Mouse (Mus musculus) embryo, embryonic 10 days (tissue): ENCODE results near the gene Gamt.
A peak's percentile ranks its signal among the peaks of the same experiment; 100 is the strongest.
"Not testable (repeated sequence)": the region's sequence is repeated elsewhere in the genome, so short reads cannot be mapped to it uniquely, and the experiment has no call there.

Experiments
- DNase-seq: peaks from one replicate; pipeline ENCODE4 v3.0.0-alpha.2; 2015; ENCODE audit warnings: low spot score

Gamt gene

DNA sequence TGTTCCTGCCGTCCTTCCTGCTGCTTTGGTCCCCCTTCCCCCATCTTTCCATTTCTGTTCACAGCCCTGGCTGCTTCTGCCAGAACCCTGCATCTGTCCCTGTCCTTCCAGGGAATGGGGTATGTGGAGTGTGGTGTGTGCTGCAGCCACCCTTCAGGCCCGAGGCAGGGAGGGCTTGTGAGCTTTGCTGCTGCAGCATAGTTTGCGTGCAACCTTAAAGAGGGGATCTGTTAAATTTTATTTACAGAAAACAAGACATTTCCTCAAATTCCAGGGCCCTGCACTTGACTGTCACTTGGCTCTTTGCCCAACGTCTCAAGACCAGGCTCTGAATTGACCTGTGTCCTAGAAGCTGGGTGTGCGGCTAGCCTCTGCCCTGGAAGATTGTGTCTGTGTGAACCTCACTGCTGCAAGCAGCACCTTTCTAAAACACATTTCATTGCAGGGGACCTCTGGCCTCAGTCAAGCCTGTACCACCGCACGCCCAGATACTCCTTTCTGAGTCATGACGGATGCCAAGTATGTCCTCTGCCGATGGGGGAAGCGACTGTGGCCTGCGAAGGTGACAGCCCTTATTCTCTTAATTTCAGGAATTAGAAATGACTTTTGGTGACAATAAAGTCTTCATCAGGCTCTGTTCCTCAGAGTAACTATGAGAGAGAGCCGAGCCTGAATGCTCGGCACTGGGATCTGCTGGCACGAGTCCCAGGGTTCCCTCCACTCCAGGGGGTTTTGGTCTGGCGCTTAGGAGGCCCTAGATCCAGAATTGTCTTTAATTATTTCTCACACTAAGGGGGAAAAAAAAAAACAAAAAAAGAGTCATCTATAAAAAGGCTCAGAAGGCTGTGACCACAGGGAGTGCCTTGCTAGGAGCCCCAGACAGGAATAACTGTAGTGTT lies 32.7 kb downstream of the Gamt start:
- no peak for DNase-seq

DNA sequence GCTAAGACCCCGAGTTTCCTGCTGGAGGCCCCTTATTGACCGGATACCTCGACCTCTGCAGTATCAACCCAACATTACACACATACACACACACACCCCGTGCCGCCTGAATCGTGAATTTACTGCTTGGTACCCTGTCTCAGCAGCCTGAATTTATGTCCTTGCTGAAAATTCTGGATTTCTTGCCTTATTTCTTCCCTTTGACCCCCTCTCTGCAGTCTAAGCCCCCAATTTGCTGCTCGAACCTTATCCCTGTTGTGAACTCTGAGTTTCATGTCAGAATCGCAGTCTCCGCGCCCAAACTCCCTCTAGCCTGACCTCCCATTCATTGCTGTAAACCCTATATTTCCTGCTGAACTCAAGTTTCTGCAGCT lies 33.7 kb downstream of the Gamt start:
- no peak for DNase-seq

DNA sequence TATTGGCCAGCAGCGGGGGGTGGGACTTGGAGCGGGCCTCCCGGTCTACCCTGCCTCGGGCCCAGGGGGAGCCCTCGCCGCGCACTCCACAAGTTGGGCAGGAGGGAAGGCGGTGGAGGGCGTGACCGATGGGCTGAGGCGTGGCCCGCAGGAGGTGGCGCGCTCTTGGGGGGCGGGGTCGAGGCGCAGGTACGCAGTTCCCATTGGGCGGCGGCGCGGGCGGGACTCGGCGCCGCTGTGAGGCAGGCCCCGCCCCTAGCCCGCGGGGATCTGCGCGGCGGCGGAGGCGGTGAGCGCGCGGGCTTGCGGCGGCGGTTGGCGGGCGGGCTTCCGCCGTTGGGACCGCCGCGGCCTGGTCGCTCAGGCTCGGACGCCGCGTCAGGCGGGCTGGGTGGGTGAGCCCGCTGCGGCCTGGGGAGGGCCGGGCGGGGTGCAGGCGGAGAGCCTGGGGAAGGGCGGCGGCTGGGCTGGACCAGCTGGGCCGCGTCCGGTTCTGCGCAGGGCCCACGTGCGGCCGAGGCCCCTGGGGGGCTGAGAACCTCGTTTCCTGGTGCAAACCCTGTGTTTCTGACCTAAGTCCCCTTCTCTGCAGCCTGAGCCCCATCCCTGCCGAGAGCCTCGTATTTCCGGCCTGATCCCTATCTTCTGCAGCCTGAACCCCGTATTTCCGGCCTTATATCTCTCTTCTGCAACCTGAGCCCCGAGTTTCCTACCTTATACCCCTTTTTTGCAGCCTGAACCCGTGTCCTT lies 34.2 kb downstream of the Gamt start, which contains the start of gene Mum1:
Mum1 (plus strand) TSS at position 19 of the 750 bp plus-strand sequence.
- DNase-seq, result peak; percentile 99

DNA sequence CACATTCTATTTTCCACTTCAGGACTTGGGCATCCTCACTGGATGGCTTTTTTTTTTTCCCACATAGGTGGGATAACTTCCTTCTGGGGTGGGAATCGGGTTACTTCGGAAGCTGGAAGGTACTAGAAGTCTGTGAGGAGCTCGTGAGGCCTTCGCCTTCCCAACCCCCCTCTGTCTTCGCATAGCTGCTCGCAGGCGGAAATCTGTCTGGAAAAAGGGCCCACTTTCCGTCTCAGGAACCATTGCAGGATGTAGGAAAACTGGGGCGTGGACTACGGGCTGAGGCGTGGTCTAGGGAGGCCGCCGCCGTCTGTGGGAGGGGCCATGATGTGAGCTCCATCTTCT lies 34.8 kb downstream of the Gamt start:
- no peak for DNase-seq

DNA sequence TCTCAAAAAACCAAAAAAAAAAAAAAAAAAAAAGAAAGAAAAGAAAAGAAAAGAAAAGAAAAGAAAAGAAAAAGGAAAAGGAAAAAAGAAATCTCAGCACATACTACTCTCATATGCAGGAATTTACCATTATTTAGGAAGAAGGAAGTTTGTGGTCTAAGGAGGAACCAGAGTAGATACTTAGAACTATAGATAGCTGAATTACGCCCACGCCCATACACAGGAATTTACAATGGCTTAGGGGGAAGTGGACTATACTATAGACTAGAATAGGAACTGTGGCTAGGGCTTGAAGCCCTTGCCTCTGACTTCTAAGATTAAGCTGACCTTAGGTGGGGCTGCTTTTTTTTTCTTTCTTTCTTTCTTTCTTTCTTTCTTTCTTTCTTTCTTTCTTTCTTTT lies 37.7 kb downstream of the Gamt start:
- DNase-seq, result not testable (repeated sequence)

DNA sequence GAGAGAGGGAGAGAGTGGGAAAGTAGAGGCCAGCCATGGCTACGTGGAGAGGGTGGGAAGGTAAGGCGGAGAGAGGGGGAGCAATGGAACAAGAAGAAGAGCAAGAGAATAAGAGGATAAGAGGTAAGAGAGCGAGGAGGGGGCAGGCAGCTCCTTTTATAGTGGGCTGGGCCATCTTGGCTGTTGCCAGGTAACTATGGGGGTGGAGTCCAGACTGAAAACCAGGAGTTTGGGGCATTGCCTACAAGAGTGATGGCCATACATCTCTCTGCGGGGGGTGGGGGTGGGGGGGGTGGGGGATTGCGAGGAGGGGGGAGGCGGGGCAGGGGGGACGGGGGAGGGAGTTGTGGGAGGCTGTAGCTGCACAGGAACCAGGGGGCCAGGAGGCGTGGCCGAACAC lies 40.1 kb downstream of the Gamt start:
- no peak for DNase-seq

DNA sequence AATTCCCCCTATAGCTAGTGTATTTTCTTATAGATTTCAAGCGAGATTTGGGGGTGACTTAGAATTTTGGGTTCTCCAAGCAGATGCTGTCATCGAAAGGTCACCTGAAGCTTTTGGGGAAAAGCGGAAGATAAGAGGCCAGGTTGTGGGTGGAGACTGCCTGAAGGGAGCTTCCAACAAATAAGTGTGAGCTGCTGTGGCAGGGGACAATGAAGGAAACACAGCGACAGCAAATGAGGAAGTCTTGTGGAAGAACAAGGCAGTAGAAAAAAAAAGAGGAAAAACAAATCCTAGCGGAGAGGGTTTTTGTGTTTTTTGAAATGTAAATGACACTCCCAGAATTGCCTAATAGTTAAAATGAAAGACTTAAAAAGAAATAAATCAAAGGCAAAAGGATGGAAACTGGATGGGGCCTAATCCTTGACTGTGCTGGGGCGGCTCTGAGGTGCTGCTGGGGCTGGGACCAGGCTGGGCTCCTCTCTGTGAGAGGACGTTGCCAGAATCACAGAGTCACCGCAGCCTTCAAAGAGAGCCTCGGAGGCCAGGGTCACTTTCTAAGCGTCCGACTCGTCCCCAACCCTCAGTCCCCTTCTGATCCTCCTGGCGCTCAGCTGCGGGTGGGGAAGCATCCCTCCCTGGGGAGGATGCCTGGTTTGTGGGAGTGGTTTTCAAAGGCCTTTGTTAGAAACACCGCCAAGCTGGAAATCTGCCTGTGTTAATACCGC lies 45.6 kb downstream of the Gamt start:
- DNase-seq, result no peak

DNA sequence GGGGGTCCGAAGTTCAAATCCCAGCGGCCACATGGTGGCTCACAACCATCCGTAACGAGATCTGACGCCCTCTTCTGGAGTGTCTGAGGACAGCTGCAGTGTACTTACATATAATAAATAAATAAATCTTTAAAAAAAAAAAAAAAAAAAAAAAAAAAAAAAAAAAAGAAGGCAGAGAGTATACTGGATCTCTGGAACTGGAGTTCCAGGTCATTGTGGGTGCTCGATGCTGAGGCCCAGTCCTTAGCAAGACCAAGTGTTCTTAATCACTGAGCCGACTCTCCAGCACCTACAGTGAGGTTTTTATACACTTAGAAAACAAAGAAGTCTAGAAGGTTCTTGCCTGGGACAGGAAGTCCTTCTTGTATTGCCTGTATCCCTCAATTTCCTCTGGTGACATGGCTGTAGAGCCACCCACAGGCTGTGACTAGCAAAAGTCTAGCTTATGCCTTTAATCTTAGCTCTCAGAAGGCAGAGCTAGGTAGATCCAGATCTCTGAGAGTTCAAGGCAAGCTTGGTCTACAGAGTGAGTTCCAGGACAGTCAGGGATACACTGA lies 49.2 kb downstream of the Gamt start:
- not testable (repeated sequence) for DNase-seq

DNA sequence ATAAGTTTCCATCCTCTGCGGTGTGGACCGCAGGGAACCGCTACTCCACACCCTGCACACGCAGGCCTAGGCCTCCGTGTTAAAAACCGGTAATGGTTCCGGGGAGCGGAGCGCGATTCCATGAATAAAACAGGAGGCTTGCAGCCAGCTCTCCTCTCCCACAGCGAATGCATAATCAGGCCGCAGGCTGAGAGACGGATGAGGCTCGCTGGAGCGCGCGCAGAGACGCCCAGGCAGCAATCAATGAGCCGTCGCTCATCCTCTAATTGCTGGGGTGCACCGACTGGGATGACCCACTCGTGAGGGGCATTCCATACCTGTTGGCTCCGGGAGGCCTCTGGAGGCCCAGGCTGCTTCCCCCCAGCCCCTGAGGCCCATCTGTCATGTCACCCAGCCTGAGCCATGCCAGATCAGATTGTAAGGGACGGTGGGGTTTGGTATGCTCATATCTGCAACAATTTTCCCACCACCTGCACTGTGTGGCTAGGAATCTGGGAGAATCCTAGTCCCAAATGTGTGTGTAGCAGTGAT lies 51.9 kb downstream of the Gamt start:
- DNase-seq, result peak; percentile 59

DNA sequence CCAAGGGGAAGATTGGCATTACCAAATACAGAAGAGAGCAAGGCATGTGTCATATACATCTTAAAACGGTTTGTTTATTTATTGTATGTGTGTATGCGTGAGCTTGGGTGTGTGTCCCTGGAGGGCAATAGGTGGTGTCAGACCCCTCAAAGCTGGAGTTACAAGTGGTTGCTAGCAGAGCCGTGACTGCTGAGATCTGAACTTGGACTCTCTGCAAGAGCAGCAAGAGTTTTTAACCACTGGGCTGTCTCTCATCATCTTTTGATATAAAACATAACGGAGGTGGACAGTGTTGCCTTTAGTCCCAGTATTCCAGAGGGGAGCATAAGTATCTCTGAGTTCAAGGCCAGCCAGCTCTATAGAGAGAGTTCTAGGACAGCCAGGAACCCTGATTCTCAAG lies 52.6 kb downstream of the Gamt start:
- DNase-seq, result no peak
